Mouse (Mus musculus) olfactory bulb, adult 2 months (tissue): ENCODE data around the gene Olfr419.

Experiments used
- CTCF ChIP-seq: fragments of 200-500 bp; IDR thresholded peaks from 2 replicates; pipeline ENCODE4 v1.5.1; 2012; ENCODE audit warnings: low read depth, mild to moderate bottlenecking, low read length, moderate library complexity; ENCODE audit not compliant: insufficient read depth
- POLR2A ChIP-seq: fragments of 200-500 bp; IDR thresholded peaks from 2 replicates; pipeline ENCODE4 v1.6.1; 2012; ENCODE audit warnings: mild to moderate bottlenecking, low read depth, low read length, moderate library complexity; ENCODE audit not compliant: insufficient read depth

- no peak for TF ChIP-seq CTCF
- TF ChIP-seq POLR2A: no peak
Observed at GRCm38 (mm10) chr1:174250376-174250775, 1.5 kb downstream of the Olfr419 start.
